Mouse (Mus musculus): Measurements from ENCODE around the gene Hist1h3g. TPM values are rescaled to one million over a fixed set of nuclear protein-coding genes. Genes with fewer than 3 reads are reported as not detected.
"Not testable (repeated sequence)": the region's sequence is repeated elsewhere in the genome, so short reads cannot be mapped to it uniquely, and the experiment has no call there.

Gene Hist1h3g
- 1 to 10 TPM; 3.4 to 4.1 TPM for total RNA-seq (2021)

DNA sequence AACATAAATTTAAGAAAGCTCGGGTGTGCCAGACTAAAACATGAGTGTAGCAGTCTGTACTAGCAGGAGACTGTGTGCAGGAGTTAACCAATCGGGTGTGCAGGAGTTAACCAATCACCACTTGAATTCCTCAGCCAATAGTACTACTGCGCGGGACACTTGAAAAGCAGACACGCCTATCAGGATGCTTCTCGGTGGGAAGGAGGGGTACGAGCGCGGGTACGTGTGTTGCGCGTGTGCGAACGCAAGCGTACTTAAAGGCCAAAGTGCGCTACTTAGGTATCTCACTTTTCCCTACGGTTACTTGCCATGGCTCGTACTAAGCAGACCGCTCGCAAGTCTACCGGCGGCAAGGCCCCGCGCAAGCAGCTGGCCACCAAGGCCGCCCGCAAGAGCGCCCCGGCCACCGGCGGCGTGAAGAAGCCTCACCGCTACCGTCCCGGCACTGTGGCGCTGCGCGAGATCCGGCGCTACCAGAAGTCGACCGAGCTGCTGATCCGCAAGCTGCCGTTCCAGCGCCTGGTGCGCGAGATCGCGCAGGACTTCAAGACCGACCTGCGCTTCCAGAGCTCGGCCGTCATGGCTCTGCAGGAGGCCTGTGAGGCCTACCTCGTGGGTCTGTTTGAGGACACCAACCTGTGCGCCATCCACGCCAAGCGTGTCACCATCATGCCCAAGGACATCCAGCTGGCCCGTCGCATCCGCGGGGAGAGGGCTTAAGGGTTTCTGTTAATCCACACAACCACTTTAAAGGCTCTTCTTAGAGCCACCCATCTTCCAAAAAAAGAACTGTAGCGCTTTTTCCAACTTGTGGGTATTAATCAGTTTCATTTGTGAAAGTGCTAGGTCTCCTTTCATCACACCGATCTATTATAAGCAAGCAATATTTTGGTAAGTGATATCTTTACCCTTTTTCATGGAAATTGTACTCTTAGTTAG is at the start of gene Hist1h3g:
Hist1h3g (plus strand) TSS at position 286 of the 939 bp plus-strand sequence.
- intact Hi-C loops (cut with DNase I), result not testable (repeated sequence)
- DNase-seq (ENCODE audit: low spot score), result peak; percentile 71

DNA sequence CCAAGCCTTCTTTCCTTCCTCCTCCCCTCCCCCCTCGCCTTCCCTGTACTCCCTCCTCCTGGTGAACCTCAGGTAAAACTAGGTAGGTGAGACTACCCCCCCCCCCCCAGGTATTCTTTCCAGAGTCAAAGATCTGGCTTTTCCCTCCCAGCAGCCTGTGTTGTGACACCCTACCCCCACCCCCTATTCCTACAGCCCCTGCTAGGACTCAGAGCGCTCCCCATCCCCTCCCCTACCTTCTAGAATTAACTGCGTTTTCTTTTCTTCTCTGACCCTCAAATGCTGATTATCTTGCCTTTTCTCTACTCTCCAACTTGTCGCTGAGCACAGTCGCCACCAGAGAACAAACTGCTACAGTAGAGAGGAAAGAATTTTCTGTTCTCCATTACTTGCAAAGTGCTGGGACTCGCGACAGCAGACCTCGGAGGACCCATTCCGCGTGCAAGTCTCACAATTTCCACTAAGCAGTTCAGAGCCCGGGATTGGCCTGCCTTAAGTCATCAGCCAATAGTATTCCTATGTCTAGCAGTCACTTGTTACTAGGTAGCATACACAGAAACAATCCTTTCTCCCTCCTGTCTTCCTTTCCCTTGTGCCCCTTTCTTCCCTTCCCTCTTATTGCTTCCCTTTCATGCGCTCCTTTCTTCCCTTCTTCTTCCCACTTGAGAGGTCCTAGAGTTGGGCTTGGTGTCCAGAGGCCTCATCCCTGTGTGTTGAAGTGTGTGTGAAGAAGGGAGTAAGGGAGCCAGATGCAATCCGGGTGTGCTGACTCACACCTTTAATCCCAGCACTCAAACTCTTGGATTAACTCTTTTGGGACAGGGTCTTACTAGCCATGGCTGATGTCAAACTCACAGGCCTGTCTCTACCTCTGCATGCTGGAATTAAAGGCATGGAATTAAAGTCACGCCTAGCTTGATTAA is 46.6 kb upstream of the Hist1h3g start, which contains the start of gene Btn2a2:
Btn2a2 (minus strand) TSS at position 458 of the 923 bp plus-strand sequence.
- intact Hi-C loops (cut with DNase I), result no loop called here
- peak; percentile 29 for DNase-seq (ENCODE audit: low spot score)

GRCm38 (mm10) chr13:23490863-23491262 is 44.4 kb upstream of the Hist1h3g start:
- intact Hi-C loops (cut with DNase I), result no loop called here
- DNase-seq (ENCODE audit: low spot score), result no peak

DNA sequence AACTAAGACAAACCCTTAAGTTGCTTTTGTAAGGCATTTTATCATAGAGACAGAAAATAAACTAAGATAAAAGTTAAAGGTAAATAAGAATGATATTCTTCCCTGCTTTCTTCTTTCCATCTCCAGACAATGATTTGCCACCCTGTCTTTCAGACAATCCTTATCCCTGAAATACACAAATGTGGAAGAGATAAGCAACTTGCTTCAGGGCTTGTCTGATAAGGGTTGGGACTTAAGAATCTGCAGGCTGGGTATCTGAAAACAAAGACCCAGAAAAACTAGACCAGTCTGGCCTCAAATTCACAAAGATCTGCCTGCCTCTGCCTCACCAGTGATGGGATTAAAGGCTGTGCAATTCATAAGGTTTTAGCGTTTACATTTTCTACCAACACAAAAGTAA is 44.0 kb upstream of the Hist1h3g start:
- DNase-seq (ENCODE audit: low spot score), result no peak
- intact Hi-C loops (cut with DNase I), result no loop called here

DNA sequence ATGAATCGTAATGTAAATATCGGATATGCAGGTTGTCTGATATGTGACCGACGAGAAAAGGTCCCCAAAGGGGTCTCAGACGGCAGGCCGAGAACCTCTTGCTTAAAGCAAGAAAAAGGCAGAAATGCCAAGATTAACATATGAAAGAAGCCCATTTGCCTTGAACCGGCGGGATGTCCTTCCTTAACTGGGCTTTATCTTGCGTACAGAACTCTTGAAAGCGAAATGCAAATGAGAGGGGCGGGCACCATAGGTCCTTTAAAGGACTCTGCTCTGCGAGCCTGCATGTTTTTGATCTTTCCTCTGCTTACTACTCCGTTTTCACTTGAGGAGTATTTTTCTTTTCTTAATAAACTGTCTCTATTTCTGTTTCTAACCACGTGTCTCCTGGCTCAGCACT is 43.2 kb upstream of the Hist1h3g start:
- no peak for DNase-seq (ENCODE audit: low spot score)
- intact Hi-C loops (cut with DNase I), result no loop called here

- intact Hi-C loops (cut with DNase I), result no loop called here
Observed at GRCm38 (mm10) chr13:23495526-23495925, 39.7 kb upstream of the Hist1h3g start.

GRCm38 (mm10) chr13:23497656-23498321 is 37.4 kb upstream of the Hist1h3g start:
- DNase-seq (ENCODE audit: low spot score), result no peak
- intact Hi-C loops (cut with DNase I), result no loop called here

More at GRCm38 (mm10) chr13:23495526-23495925, 39.7 kb upstream of the Hist1h3g start:
- DNase-seq (ENCODE audit: low spot score), result no peak

- intact Hi-C loops (cut with DNase I), result no loop called here
- no peak for DNase-seq (ENCODE audit: low spot score)
Observed at GRCm38 (mm10) chr13:23498653-23499052, 36.6 kb upstream of the Hist1h3g start.

DNA sequence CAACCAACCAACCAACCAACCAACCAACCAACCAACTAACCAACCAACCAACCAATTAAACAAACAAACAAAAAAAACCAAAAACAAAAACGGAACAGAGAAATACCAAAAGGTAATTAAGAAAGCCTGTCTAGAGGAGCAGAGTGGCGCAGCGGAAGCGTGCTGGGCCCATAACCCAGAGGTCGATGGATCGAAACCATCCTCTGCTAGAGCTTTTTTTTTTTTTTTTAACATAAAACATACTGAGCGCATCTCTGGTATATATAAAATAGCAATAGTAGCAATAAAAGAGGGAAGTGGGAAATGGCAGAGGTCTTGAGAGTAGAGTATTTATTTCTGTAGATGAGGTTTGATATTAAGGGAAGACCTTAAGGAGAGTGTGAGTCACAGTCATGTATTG is 35.3 kb upstream of the Hist1h3g start:
- DNase-seq (ENCODE audit: low spot score), result no peak
- intact Hi-C loops (cut with DNase I), result no loop called here

GRCm38 (mm10) chr13:23500424-23501200 is 34.6 kb upstream of the Hist1h3g start:
- no peak for DNase-seq (ENCODE audit: low spot score)
- intact Hi-C loops (cut with DNase I), result no loop called here

GRCm38 (mm10) chr13:23501511-23501910 is 33.7 kb upstream of the Hist1h3g start:
- DNase-seq (ENCODE audit: low spot score), result no peak
- intact Hi-C loops (cut with DNase I), result no loop called here

DNA sequence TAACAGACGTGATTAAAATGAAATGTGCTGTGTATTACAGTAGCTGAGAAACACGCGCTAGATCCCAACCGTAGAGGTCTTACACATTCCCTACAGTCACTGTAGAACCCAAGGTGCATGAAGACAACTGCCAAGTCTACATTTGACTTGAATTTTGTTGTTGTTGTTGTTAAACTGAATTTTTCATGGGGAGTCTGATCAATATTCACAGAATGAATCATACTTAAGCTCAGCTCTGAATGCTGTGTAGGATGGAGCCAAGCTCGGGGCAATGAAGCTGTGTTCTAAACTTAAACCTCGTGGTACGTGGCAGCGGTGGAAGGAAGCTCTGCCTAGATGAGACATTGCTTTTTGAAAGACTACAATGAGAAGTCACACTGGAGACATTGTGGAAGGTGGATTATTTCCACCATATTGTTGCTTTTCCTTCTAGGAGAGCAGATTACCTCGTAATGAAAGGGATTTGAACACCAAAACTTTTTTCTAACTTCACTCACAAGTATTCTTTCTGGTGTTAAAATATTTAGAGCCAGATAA is 33.1 kb upstream of the Hist1h3g start:
- intact Hi-C loops (cut with DNase I), result no loop called here
- no peak for DNase-seq (ENCODE audit: low spot score)

- no peak for DNase-seq (ENCODE audit: low spot score)
- intact Hi-C loops (cut with DNase I), result no loop called here
Observed at GRCm38 (mm10) chr13:23502916-23503315, 32.3 kb upstream of the Hist1h3g start.

DNA sequence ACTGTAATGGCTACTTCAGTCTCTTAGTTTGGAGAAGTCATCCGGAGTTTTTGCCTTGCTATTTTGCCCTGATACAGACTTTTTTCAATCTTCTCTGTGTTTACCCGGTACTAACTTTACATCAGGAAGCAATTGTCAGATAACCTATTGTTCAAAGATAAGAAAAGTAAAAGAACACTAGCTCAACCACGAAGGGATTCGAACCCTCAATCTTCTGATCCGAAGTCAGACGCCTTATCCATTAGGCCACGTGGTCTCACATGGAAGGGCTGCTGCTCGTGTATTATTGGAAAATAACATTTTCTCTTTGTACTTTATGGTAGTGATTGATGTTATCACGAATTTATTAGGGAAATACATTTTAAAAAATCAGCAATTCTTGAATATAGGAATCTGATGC is 31.4 kb upstream of the Hist1h3g start:
- intact Hi-C loops (cut with DNase I), result no loop called here
- DNase-seq (ENCODE audit: low spot score), result no peak

GRCm38 (mm10) chr13:23505662-23506345 is 29.4 kb upstream of the Hist1h3g start:
- DNase-seq (ENCODE audit: low spot score), result no peak
- intact Hi-C loops (cut with DNase I), result no loop called here

- no peak for DNase-seq (ENCODE audit: low spot score)
- intact Hi-C loops (cut with DNase I), result no loop called here
Observed at GRCm38 (mm10) chr13:23506351-23506750, 28.9 kb upstream of the Hist1h3g start.

GRCm38 (mm10) chr13:23506819-23507515 is 28.3 kb upstream of the Hist1h3g start:
- intact Hi-C loops (cut with DNase I), result no loop called here

GRCm38 (mm10) chr13:23510127-23510526 is 25.1 kb upstream of the Hist1h3g start:
- no peak for DNase-seq (ENCODE audit: low spot score)
- intact Hi-C loops (cut with DNase I), result loop anchor here (10.0 kb wide), 1 partner anchor 1565 kb away; the partner anchor contains the start of gene Zfp184

More at GRCm38 (mm10) chr13:23506819-23507515, 28.3 kb upstream of the Hist1h3g start:
- no peak for DNase-seq (ENCODE audit: low spot score)
